Mouse (Mus musculus): ENCODE results near the gene P2rx4.

The P2rx4 gene

GRCm38 (mm10) chr5:122707276-122708181 lies at the start of gene P2rx4:
Gene P2rx4, plus strand, starts transcription at chr5:122707544.
- CTCF ChIA-PET = interaction anchor here (0.5 to 1.1 kb wide), 4 partner anchors 11 to 103 kb away, joined by 3 to 11 read pairs (median 4); no protein-coding TSS in a partner anchor

- CTCF ChIA-PET = no interaction called here
Measured at GRCm38 (mm10) chr5:122662501-122662900, 44.8 kb upstream of the P2rx4 start.

- CTCF ChIA-PET = interaction anchor here (0.6 kb wide), 1 partner anchor 399 kb away, joined by 4 read pairs; no protein-coding TSS in a partner anchor
Measured at GRCm38 (mm10) chr5:122665036-122665435, 42.3 kb upstream of the P2rx4 start.

- CTCF ChIA-PET = interaction anchor here (0.5 to 0.7 kb wide), 2 partner anchors 17 to 1800 kb away, joined by 3 to 6 read pairs; no protein-coding TSS in a partner anchor
Measured at GRCm38 (mm10) chr5:122668981-122669897, 38.1 kb upstream of the P2rx4 start.

DNA sequence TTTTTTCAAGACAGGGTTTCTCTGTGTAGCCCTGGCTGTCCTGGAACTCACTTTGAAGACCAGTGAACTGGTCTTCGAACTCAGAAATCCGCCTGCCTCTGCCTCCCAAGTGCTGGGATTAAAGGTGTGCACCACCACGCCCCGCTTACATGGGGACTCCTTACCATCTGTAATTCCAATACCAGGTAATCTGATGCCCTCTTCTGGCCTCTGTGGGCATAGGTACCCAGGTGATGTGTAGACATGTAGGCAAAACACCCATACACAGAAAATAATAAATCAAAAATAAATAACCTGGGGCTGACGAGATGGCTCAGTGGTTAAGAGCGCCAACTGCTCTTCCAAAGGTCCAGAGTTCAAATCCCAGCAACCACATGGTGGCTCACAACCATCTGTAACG lies 35.7 kb upstream of the P2rx4 start:
- CTCF ChIA-PET = interaction anchor here (0.7 kb wide), 1 partner anchor 35 kb away, joined by 3 read pairs; no protein-coding TSS in a partner anchor

DNA sequence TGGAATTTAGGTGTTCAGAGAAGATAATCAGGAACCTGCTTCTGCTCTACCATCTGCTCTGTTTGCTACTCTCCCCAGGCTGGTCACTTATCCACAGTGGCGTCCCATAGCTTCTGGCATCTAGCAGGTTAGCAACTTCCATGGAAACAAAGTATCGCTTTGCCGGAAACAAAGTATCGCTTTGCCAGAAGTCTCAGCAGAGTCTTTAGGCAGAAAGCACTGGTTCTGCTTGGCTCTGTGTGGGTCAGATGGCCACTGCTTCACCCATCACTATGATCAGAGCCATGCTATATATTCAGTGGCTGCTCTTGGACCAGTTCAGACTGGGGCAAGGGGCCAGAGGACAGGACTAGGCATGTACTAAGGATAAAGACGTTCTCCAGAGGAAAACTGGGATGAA lies 35.0 kb upstream of the P2rx4 start:
- CTCF ChIA-PET = interaction anchor here (0.7 kb wide), 1 partner anchor 34 kb away, joined by 3 read pairs; no protein-coding TSS in a partner anchor

DNA sequence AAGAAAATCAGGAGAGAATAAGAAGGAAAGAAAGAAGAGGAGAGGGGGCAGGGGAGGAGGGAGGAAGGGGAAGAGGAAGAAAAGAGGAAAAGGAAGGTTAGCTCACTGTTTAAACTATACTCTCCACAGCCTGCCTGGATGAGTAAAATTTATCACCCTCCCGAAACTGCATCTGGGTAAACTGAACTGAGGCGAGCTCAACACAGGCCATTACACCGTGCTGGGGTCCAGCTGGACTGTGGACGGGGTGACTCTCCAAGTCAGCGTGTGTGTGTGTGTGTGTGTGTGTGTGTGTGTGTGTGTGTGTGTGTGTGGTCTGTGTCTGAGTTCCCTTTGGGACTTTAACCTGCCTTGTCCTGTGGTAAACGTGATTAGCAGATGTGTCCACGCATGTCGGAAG lies 31.3 kb upstream of the P2rx4 start:
- CTCF ChIA-PET = no interaction called here

DNA sequence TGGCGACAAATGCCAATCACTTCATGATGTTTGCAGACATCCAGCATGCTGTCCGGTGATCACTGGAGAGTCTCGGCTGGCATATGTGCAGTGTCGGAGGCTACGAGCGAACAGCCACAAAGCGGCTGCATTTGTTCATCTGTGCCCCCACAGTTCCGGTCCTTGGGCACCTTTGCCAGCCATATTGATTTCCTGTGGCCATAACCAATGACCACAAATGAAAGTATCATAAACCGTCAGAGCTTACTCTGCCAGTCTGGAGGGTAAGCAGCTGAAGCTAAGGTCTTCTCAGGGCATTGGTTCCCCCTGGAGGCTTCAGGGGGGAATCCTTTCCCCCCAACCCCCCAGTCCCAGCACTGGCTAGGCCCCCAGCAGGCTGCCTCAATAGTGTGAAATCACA lies 29.4 kb upstream of the P2rx4 start:
- CTCF ChIA-PET = interaction anchor here (0.7 kb wide), 1 partner anchor 816 kb away, joined by 4 read pairs; no protein-coding TSS in a partner anchor

DNA sequence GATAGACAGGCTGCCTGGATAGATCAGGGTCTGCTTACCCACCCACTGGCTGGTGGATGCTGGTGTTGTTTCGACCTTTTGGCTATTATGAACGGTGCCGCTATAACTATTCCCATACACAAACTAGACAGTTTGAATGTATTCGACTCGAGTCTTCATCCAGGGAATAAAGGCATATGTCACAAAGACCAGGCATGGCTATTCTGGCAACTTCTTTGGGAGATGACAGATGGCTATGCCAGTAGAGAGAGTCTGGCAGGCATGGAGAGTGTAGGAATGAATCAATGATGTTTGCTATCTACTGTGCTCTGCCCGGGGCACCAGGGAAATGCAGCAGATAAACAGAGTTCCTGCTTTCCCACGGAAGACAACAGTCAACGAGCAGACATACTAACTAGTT lies 27.5 kb upstream of the P2rx4 start:
- CTCF ChIA-PET = no interaction called here

- CTCF ChIA-PET = interaction anchor here (0.5 kb wide), 1 partner anchor 60 kb away, joined by 4 read pairs; no protein-coding TSS in a partner anchor
Measured at GRCm38 (mm10) chr5:122681276-122681675, 26.1 kb upstream of the P2rx4 start.

GRCm38 (mm10) chr5:122683926-122684325 lies 23.4 kb upstream of the P2rx4 start:
- CTCF ChIA-PET = interaction anchor here (1.4 kb wide), 1 partner anchor 63 kb away, joined by 5 read pairs; no protein-coding TSS in a partner anchor

DNA sequence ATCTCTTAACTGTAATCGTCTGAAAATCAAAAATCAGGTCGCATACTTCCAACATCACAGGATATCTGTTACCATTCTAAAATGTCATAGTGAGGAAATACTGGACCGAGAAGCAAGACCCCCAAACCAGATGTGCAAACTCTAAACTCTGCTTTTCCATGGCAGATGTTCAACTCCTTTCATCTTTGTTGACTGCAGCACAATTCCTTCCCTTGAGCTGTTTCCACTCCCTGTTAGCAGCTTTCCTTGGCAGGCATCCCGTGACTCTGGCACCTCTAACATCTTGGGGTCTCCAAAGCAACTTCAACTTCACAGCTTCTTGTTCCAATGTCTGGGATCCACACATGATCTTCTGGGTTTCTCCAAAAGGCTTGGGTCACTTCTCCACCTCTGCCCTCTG lies 20.0 kb upstream of the P2rx4 start:
- CTCF ChIA-PET = no interaction called here

GRCm38 (mm10) chr5:122689153-122689552 lies 18.2 kb upstream of the P2rx4 start:
- CTCF ChIA-PET = no interaction called here

DNA sequence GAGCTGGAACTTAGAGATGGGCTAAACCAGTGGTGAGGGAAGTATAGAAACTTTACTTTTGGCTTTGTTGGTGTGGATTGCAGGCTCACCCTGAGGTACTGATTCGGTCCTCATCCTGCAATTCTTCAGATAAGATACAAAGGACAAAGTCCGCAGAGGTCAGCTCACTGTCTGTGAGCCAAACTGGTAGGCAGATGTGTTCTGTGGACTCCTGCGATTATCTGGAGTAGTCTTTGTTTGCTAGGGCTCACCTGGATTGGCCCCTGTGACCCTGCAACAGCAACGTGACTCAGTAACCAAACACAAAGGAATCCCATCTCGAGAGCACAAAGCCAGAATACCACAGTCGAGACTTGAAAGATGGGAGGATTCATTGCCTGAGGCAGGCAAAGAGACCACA lies 16.9 kb upstream of the P2rx4 start:
- CTCF ChIA-PET = no interaction called here

DNA sequence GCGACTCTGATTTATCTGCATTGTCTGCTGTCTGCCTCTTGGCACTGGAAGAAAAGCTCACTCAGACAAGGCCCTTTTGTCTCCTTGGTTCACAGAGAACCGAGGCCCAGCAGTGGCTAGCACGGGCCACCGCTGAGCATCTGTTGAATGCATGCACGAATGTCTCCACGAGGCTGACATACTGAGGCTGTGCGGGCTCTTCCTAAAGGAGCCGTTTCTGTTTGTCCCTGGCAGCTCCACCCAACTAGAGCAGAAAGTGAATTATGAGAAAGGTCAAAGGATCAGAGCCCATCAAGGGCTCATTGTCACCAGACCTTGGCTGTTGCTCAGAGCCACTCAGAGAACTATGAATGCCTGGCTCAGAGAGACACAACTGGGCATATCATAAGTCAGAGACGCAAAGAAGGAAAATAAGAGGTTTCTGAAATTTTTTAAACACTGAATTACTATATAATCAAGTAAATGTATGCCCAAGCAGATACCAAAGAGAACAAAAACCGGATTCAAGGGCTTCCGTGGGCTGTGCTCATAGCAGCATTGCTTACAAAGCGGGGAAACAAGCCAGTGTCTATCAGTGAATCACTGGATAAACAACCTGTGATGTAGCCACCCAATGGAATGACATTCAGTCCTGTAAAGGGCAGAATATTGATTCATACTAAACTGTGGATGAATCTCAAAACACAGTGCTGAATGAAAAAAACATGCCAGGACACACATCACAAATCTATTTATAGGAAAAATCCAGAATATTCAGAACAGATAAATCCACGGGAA lies 13.7 kb upstream of the P2rx4 start:
- CTCF ChIA-PET = no interaction called here

GRCm38 (mm10) chr5:122695516-122695915 lies 11.8 kb upstream of the P2rx4 start:
- CTCF ChIA-PET = no interaction called here

- CTCF ChIA-PET = interaction anchor here (0.5 kb wide), 1 partner anchor 206 kb away, joined by 7 read pairs; no protein-coding TSS in a partner anchor
Measured at GRCm38 (mm10) chr5:122698041-122698700, 9.2 kb upstream of the P2rx4 start.

GRCm38 (mm10) chr5:122698701-122699060 lies 8.7 kb upstream of the P2rx4 start:
- CTCF ChIA-PET = interaction anchor here (0.5 kb wide), 1 partner anchor 206 kb away, joined by 7 read pairs; no protein-coding TSS in a partner anchor

DNA sequence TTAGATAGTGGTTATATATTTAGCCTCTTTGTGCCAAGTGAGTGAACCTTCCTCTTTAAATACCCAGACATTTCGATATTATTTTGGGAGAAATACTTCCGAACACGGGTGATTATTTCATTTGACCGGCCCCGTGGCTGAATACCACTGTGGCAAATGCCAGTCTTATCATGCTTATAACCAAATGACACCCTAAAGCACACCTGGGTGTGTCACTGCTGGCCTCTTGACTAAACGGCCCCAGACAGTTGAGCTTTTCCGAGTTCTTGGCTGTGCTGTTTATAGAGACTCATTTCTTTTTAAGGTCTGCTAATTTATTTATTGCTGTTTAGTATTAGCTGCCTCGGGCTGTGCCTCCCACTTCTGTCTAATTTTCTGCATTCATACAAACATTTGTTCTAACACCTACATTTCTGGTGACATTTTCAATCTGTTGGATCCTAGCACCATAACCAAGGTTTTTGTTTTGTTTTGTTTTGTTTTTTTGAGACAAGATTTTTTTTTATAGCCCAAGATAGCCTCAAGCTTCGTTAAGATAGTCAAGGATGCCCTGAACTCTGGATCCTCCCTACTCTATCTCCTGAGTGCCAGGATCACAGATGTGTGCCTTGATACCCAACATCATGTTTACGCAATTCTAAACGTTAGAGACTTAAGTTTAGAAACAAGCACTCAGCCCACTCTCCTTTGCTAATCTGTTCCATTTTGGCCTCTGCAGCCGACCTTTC lies 7.1 kb upstream of the P2rx4 start:
- CTCF ChIA-PET = interaction anchor here (0.6 kb wide), 1 partner anchor 391 kb away, joined by 3 read pairs; no protein-coding TSS in a partner anchor

GRCm38 (mm10) chr5:122700837-122701212 lies 6.5 kb upstream of the P2rx4 start:
- CTCF ChIA-PET = interaction anchor here (0.6 kb wide), 1 partner anchor 391 kb away, joined by 3 read pairs; no protein-coding TSS in a partner anchor
